Mouse (Mus musculus) midbrain, embryonic 13.5 days (tissue): ENCODE results near the gene Rbfox2. TPM values are rescaled to one million over a fixed set of nuclear protein-coding genes. Genes with fewer than 3 reads are reported as not detected.
A peak's percentile ranks its signal among the peaks of the same experiment; 100 is the strongest.

ENCODE experiments used
- ATAC-seq: fragments of 200-750 bp; cut with Nextera tagmentation; 2 replicates; pipeline ENCODE4 v1.8.0; 2017; ENCODE audit warnings: mild to moderate bottlenecking, moderate TSS enrichment, moderate library complexity
- H3K27ac ChIP-seq: fragments of 300-500 bp; sonication (generic); 2 replicates; pipeline ENCODE4 v1.5.1; 2015; ENCODE audit warnings: inconsistent platforms, mild to moderate bottlenecking, moderate library complexity
- H3K27me3 ChIP-seq: fragments of 300-500 bp; sonication (generic); 2 replicates; pipeline ENCODE4 v1.6.1; 2015; ENCODE audit warnings: mild to moderate bottlenecking, inconsistent platforms
- H3K36me3 ChIP-seq: fragments of 300-500 bp; sonication (generic); 2 replicates; pipeline ENCODE4 v1.6.1; 2015; ENCODE audit warnings: mild to moderate bottlenecking, inconsistent platforms
- H3K4me1 ChIP-seq: fragments of 300-500 bp; sonication (generic); replicated peaks from 2 replicates; pipeline ENCODE4 v1.6.1; 2015; ENCODE audit warnings: inconsistent platforms
- H3K4me2 ChIP-seq: fragments of 300-500 bp; sonication (generic); replicated peaks from 2 replicates; pipeline ENCODE4 v1.6.1; 2015; ENCODE audit warnings: moderate library complexity, mild to moderate bottlenecking, inconsistent platforms
- H3K4me3 ChIP-seq: fragments of 300-500 bp; sonication (generic); replicated peaks from 2 replicates; pipeline ENCODE4 v1.5.1; 2015; ENCODE audit warnings: mild to moderate bottlenecking, inconsistent platforms
- H3K9ac ChIP-seq: fragments of 300-500 bp; sonication (generic); replicated peaks from 2 replicates; pipeline ENCODE4 v1.6.1; 2015; ENCODE audit warnings: mild to moderate bottlenecking, inconsistent platforms
- H3K9me3 ChIP-seq: fragments of 300-500 bp; sonication (generic); 2 replicates; pipeline ENCODE4 v1.6.1; 2016; ENCODE audit warnings: mild to moderate bottlenecking, inconsistent platforms
- WGBS: fragments of 180-500 bp; shearing (Covaris S2); methylation state at CpG from one replicate; pipeline ENCODE4 v1.1.7; 2015; 5-methylcytosine and 5-hydroxymethylcytosine counted together
- polyA plus RNA-seq: library from polyadenylated mRNA; unstranded; fragments of >200 nt; fragmentation: Nextera tagmentation; extraction: Ambion mirVana; gene quantifications from 2 replicates; pipeline ENCODE4 v1.2.1, GENCODE M21; 2015

Rbfox2 gene
- polyA plus RNA-seq, 1 experiment from 2014 or later: 154 TPM

GRCm38 (mm10) chr15:77262782-77263181, 44.0 kb downstream of the Rbfox2 start:
- ATAC-seq: no peak
- H3K36me3 ChIP-seq: no peaks in the 10 kb centered on the region
- H3K4me2 ChIP-seq: no peak overlapping the region
- H3K9me3 ChIP-seq: no peaks in the 10 kb centered on the region
- H3K4me1 ChIP-seq: peaks cover 16% of the 10 kb centered on the region
- H3K9ac ChIP-seq: no peak overlapping the region
- H3K4me3 ChIP-seq: no peak overlapping the region
- 97% methylated on average over 2 of the region's 2 CpGs for WGBS
- H3K27me3 ChIP-seq: no peaks in the 10 kb centered on the region
- no peak overlapping the region for H3K27ac ChIP-seq

GRCm38 (mm10) chr15:77257437-77258229, 49.2 kb downstream of the Rbfox2 start:
- Histone ChIP-seq H3K27me3 (no peaks in the 10 kb centered on the region), H3K9me3 (no peaks in the 10 kb centered on the region), H3K4me3 (no peak overlapping the region), H3K4me2 (no peak overlapping the region), H3K27ac (no peak overlapping the region; the same call in 1 of the 2 replicates), H3K9ac (no peak overlapping the region), H3K36me3 (no peaks in the 10 kb centered on the region), H3K4me1 (peaks cover 25% of the 10 kb centered on the region)
- 30% methylated on average over 6 of the region's 6 CpGs for WGBS
- ATAC-seq: no peak

DNA sequence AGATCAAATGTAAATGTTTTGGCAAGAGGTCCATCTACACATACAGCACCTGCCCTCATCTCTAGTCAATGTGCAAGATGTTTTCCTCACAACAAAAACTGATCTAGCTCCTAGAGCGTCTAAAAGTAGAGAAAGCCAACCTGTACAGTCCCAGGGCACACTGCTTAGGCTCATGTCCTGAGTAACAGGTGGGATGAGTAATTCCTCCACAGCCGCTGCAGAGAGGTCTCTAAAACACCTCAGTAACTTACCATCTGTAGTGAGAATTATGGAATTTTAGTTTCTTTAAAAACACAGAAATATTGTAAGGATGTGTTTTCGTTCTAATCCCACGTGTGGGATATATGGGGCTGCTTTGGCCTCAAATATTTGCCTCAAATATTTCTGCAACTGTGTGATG, 50.0 kb downstream of the Rbfox2 start:
- Histone ChIP-seq H3K4me3 (no peak overlapping the region), H3K27ac (no peak overlapping the region), H3K9me3 (no peaks in the 10 kb centered on the region), H3K4me1 (peaks cover 25% of the 10 kb centered on the region), H3K27me3 (no peaks in the 10 kb centered on the region), H3K4me2 (no peak overlapping the region), H3K9ac (no peak overlapping the region), H3K36me3 (no peaks in the 10 kb centered on the region)
- no peak for ATAC-seq
- WGBS: 82% methylated on average over 4 of the region's 4 CpGs

DNA sequence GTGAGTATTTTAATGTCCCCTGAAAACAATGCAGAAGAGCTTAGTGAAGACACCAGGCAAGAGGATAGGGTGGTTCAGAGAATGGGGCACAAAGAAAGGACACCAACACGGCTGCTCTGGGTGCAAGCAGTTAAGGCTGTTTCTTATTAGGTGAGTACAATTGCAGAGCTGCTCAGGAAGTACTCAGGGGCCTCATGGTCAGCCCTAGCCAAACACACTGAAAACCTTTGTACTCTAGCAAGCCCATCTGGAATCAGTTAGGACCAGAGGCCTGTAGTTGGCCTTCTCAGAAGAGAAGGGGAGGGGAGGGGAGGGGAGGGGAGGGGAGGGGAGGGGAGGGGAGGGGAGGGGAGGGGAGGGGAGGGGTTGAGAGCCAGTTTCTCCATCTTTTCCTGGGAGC, 52.2 kb downstream of the Rbfox2 start:
- WGBS: 29% methylated on average over 1 of the region's 1 CpGs
- no peak overlapping the region for H3K4me3 ChIP-seq
- no peaks in the 10 kb centered on the region for H3K36me3 ChIP-seq

GRCm38 (mm10) chr15:77254128-77254527, 52.7 kb downstream of the Rbfox2 start:
- H3K4me1 ChIP-seq: peaks cover 31% of the 10 kb centered on the region
- no peak overlapping the region for H3K9ac ChIP-seq
- peak overlapping the region; percentile 41; the same call in 1 of the 2 replicates for H3K27ac ChIP-seq
- ATAC-seq: 0 out of 2 replicates have a peak, but pooled peaks have one; percentile 14
- no peak overlapping the region for H3K4me2 ChIP-seq
- no peaks in the 10 kb centered on the region for H3K9me3 ChIP-seq
- no peaks in the 10 kb centered on the region for H3K27me3 ChIP-seq
- H3K4me3 ChIP-seq: no peak overlapping the region
- no peaks in the 10 kb centered on the region for H3K36me3 ChIP-seq
- WGBS: 66% methylated on average over 2 of the region's 2 CpGs

More for the DNA sequence above, 52.2 kb downstream of the Rbfox2 start:
- ATAC-seq: no peak
- Histone ChIP-seq H3K4me2 (no peak overlapping the region), H3K4me1 (peaks cover 30% of the 10 kb centered on the region), H3K27ac (peak overlapping the region; percentile 41; the same call in 1 of the 2 replicates), H3K27me3 (no peaks in the 10 kb centered on the region), H3K9me3 (no peaks in the 10 kb centered on the region), H3K9ac (no peak overlapping the region)

- H3K9me3 ChIP-seq: no peaks in the 10 kb centered on the region
- H3K9ac ChIP-seq: no peak overlapping the region
- no peak for ATAC-seq
- H3K27ac ChIP-seq: no peak overlapping the region
- 63% methylated on average over 3 of the region's 3 CpGs for WGBS
- H3K36me3 ChIP-seq: no peaks in the 10 kb centered on the region
- no peak overlapping the region for H3K4me2 ChIP-seq
- peaks cover 39% of the 10 kb centered on the region for H3K4me1 ChIP-seq
- H3K27me3 ChIP-seq: no peaks in the 10 kb centered on the region
- no peak overlapping the region for H3K4me3 ChIP-seq
These were observed 55.1 kb downstream of the Rbfox2 start for GRCm38 (mm10) chr15:77251706-77252105.

- 95% methylated on average over 2 of the region's 2 CpGs for WGBS
- no peak for ATAC-seq
These were observed 56.0 kb downstream of the Rbfox2 start for GRCm38 (mm10) chr15:77250806-77251205.

GRCm38 (mm10) chr15:77249421-77249820, 57.4 kb downstream of the Rbfox2 start:
- no peak overlapping the region for H3K27ac ChIP-seq
- H3K36me3 ChIP-seq: no peaks in the 10 kb centered on the region
- H3K27me3 ChIP-seq: no peaks in the 10 kb centered on the region
- no peaks in the 10 kb centered on the region for H3K9me3 ChIP-seq
- peaks cover 49% of the 10 kb centered on the region for H3K4me1 ChIP-seq
- H3K4me3 ChIP-seq: no peak overlapping the region
- WGBS: 90% methylated on average over 5 of the region's 5 CpGs
- no peak for ATAC-seq
- H3K9ac ChIP-seq: no peak overlapping the region
- no peak overlapping the region for H3K4me2 ChIP-seq

More at GRCm38 (mm10) chr15:77250806-77251205, 56.0 kb downstream of the Rbfox2 start:
- Histone ChIP-seq H3K27ac (no peak overlapping the region), H3K4me1 (peaks cover 47% of the 10 kb centered on the region), H3K36me3 (no peaks in the 10 kb centered on the region), H3K9me3 (no peaks in the 10 kb centered on the region), H3K9ac (no peak overlapping the region), H3K4me2 (no peak overlapping the region), H3K27me3 (no peaks in the 10 kb centered on the region), H3K4me3 (no peak overlapping the region)

- Histone ChIP-seq H3K4me1 (peaks cover 63% of the 10 kb centered on the region), H3K4me2 (peak overlapping the region; percentile 57), H3K36me3 (no peaks in the 10 kb centered on the region), H3K9ac (peak overlapping the region; percentile 64), H3K9me3 (no peaks in the 10 kb centered on the region), H3K27me3 (no peaks in the 10 kb centered on the region), H3K4me3 (peak overlapping the region; percentile 40), H3K27ac (peak overlapping the region; percentile 91)
- peak; percentile 97 for ATAC-seq
- WGBS: 10% methylated on average over 11 of the region's 11 CpGs
These were observed 61.1 kb downstream of the Rbfox2 start for GRCm38 (mm10) chr15:77245418-77246365.

DNA sequence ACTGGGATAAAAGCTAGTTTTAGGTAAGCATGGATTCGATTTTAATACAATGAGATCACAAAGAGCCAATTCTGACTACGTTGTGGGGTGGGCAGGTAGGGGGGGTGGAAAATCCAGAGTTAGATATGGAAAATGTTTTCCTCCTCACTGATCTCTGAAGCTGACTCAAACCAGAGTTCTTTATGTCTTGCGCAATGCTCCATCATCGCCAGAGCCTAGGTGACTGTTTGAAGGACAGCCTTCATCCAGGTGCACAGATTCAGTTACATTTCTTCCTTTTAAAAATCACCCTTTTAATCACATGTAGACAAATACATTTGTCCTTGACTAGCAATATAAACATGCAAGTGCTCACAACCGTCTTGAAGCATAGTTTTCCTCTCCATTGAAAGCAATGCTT, 62.2 kb downstream of the Rbfox2 start:
- no peaks in the 10 kb centered on the region for H3K27me3 ChIP-seq
- H3K9ac ChIP-seq: peak overlapping the region; percentile 59
- H3K4me2 ChIP-seq: peak overlapping the region; percentile 55
- H3K9me3 ChIP-seq: no peaks in the 10 kb centered on the region
- H3K4me3 ChIP-seq: peak overlapping the region; percentile 40
- WGBS: 81% methylated on average over 5 of the region's 5 CpGs
- peaks cover 65% of the 10 kb centered on the region for H3K4me1 ChIP-seq
- no peaks in the 10 kb centered on the region for H3K36me3 ChIP-seq
- peak overlapping the region; percentile 72 for H3K27ac ChIP-seq
- no peak for ATAC-seq

DNA sequence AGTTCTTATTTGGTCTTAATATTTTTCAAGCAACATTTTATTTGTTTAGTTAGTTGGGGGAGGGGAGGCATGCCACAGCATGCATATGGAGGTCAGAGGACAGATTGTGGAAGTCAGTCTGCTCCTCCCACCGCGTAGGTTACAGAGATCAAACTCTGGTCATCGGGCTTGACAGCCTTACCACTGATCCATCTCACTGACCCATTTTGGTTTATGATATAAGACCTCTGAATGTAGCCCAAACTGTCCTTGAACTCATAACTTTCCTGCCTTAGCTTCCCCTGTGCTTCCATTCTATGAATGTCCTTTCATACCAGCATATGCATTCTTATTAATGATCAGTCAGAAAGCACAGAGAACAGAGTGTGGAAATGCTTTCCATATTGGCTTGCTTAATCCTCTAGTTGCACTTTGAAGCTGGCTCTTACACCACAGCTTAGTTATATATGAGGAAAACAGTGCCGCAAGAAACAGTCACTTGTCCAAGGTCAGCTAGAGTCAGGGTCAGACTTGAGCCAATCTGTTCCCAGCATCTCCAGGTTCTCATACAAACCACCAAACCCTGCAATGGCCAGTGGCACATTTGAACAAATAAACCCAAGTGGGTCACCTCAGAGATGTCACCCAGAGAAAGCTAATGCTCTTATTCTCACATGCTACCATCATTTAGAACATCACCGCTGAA, 62.8 kb downstream of the Rbfox2 start:
- peak overlapping the region; percentile 40 for H3K4me3 ChIP-seq
- H3K27ac ChIP-seq: peak overlapping the region; percentile 72
- peak overlapping the region; percentile 59; the same call in 1 of the 2 replicates for H3K9ac ChIP-seq
- H3K27me3 ChIP-seq: no peaks in the 10 kb centered on the region
- 87% methylated on average over 5 of the region's 5 CpGs for WGBS
- H3K36me3 ChIP-seq: no peaks in the 10 kb centered on the region
- peak overlapping the region; percentile 55 for H3K4me2 ChIP-seq
- ATAC-seq: no peak
- H3K4me1 ChIP-seq: peaks cover 67% of the 10 kb centered on the region
- H3K9me3 ChIP-seq: no peaks in the 10 kb centered on the region
